Mouse (Mus musculus) left cerebral cortex, postnatal 36 days (tissue): ENCODE measurements around the gene Plcb1. TPM values are rescaled to one million over a fixed set of nuclear protein-coding genes. Genes with fewer than 3 reads are reported as not detected.

Experiments used
- DNase-seq, 2 experiments: peaks; one replicate each; pipeline ENCODE4 v3.0.0; 2021 to 2022; ENCODE audit warnings: low spot score in 2 of 2, mixed read lengths in 1 of 2
- intact Hi-C: fragments of 180-260 bp; cut with DNase I; formaldehyde crosslinking; loops from one replicate; pipeline ENCODE4 v1.15.1; 2025
- total RNA-seq, 2 experiments: library from RNA; stranded (reverse); gene quantifications; 2 replicates each; pipeline ENCODE4 v1.2.3; 2021

Gene Plcb1
- total RNA-seq = 100 to 1,000 TPM; 186 to 196 TPM

DNA sequence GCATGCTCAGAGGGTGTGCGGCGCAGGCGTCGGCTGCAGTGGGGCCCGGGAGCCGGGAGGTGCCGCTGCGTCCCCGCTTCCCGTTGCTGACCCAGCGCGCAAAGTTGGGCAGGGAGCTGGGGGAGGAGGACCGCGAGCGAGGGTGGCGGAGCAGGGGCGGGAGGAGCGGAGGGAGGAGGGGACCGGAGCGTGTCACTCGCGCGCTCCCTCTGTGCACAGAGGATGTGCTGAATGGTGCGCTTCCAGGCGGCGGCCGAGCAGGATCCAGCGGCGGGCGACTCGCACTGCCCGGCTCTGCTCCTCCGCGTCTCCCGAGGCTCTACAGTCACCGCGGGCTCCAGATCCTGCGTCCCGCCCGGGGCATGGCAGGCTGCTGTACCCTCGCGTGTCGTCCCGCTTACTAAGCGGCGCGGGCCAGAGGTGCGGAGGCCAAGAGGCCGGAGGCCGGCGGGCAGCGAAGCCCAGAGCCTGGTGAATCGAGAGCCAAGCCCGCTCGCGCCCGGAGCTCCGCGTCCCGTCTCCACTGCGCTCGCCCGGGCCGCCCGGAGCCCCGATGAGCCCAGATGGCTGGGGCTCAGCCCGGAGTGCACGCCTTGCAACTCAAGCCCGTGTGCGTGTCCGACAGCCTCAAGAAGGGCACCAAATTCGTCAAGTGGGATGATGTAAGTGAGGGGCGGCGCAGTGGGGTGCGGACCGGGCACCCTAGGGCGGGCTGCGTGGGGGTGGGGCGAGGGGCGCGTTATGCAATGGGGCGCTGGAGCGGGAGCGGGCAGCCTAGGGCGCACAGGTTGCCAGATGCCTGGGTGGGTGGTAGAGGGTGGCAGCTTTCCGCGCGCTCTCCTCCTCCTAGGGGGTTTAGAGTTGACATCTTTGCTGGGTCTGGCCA lies at the start of gene Plcb1:
Plcb1 (plus strand) TSS at position 98 of the 886 bp plus-strand sequence.
- peak; percentile 89 to 90 for DNase-seq
- intact Hi-C loops = loop anchor here (2.0 to 5.0 kb wide), 4 partner anchors 61 to 539 kb away; no protein-coding TSS in a partner anchor

DNA sequence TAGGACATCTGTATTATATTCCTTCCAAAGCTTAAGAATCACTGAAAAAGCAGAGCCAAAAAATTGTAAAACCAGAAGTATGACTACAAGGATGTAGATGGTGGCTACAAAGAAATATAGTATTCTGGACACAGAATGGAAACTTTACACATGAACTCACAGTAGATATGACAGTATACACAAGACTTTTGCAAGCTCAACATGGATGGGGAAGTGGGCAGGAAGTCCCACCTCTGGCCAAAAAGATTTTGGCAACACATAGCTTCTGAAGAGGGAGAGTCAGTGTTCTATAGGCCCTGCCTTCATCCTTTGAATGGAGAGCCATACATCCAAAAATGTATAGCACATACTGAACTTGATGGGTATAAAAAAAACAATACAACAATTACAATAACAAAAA lies 30.3 kb upstream of the Plcb1 start:
- intact Hi-C loops = no loop called here
- DNase-seq = no peak

DNA sequence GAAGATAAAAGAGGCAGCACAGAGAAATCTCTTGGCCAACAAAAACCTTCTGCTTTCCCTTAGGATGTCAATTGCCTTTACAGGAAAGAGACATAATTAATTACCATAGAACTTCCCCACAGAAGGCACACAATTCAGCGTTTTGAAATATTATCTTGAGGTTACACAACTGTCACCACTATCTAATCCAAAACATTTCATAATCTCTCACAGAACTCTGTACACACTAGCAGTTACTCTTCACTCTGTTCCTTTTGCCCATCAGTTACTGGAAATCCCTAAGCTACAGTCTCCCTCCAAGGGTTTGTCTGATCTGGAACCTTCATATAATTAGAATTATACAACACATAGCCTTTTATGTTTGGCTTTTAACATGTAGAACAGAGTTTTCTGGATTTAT lies 29.8 kb upstream of the Plcb1 start:
- DNase-seq = no peak
- intact Hi-C loops = no loop called here

DNA sequence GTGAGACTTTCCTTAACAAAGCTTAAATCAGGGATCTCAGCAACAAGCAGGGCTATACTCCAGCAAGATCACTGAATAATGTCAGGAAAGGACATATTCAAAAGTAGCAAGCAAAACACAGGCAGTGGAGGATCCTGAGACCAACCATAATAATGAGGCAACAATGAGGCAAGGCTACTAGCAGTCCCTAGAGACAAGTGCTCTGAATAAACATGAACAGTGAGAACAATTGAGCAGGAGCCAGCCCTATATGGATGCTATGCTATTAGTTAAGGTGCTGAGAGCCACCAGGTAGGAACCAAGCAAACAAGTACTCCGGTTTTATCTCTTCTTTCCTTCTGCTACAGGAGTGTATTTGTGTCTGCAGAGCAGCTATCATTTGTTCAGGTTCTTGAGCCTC lies 24.8 kb upstream of the Plcb1 start:
- no peak for DNase-seq
- intact Hi-C loops = no loop called here

DNA sequence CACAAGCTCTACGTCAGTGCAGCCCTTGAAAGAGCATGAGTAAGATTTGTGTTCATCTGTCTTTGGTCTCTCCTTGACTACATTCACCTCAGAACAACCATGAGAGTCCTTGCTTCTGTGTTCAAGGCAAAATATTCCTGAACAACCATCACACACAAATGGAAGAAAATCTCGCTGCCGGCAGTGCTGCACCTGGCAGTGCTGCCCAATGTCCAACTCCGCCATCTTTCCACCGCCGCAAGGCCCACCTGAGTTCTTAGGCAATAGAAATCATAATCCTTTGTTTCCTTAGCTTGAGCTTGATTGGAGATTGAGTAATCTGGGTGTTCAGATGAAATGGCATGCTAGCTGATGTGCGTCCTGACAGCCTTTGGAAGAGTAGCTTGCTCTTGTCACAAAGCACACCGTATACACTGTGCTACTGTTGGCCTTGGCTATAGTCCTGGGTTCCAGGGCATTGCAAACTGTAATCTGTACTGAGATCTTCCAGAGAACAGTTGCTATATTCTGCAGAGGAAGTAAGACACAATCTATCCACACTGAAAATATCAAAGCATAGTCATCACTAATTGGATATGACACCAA lies 22.4 kb upstream of the Plcb1 start:
- intact Hi-C loops = no loop called here
- DNase-seq = no peak

DNA sequence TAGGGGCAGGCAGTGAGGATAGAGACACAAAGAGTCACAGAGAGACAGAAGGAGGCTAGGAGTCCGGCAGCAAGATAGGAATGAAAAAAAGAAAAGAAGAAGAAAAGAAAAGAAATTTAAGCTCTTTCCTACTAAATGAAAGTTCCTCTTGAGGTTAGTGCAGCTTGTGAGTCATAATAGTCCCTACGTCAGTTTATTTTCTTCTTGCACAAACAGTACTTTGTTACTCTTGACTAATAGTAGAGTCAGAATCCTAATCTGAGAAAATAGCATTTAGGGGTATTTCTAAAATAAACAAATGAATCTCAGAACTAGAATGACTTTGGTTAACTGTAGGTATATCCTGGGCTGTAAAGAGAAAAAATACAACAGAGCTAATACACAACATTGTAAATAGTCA lies 21.4 kb upstream of the Plcb1 start:
- DNase-seq = no peak
- intact Hi-C loops = no loop called here

DNA sequence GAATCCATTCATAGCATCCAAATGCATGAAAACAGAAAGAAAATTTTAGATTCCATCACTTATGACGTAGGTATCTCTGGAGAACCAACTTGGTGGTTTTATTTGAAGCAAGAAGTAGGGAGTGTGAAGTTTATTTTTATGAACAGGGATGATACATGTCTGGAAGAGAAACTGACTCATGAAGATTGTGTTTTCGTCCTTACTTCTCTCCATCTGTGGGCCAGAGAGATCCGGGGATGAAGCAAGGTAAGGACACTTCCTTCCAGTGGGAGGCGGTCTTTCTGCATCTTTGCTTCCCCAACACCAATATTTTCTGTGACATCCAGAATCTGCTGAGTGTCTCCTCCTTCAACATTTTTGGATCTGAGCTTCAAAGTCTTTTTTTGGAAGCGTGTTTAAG lies 6.0 kb upstream of the Plcb1 start:
- peak; percentile 54 to 65 for DNase-seq
- intact Hi-C loops = loop anchor here (5.0 kb wide), 1 partner anchor 98 kb away; no protein-coding TSS in a partner anchor

DNA sequence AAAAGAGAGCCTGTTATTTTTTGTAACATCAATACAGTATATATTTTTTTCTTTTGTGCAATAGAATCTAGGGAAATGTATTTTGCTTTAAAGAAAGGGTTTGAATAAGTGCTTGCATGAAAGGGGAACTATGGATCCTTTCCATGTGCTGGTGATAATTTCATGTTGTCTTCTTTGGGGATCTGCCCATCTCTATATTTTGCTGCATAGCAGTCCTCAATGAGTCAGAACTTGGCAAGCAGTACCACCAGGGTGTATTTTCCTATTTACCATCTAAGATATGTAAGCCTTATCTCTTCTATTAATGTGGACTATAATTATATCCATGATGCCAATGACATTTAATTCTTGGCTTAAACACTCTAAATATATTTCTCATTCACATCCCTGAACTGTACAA lies 5.6 kb upstream of the Plcb1 start:
- intact Hi-C loops = loop anchor here (5.0 kb wide), 1 partner anchor 98 kb away; no protein-coding TSS in a partner anchor
- DNase-seq = no peak

DNA sequence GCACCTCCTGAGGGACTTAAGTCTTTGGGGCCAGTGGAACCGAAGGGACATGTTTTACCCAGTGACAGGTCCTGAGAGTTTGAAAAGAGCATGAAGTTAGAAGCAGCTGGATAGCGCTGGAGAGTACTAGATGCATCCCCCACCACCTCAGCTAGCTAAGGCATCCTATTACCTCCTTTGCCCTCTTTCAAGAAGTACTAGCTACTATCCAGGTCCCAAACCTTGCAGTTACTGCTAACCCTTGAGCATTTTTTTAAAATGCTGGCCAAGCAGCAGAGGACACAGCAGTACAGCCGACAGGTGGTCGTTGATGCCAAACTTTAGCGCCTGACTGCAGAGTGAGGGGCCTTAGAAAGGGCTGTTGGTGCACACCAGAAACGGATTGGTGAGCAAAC lies 986 bp downstream of the Plcb1 start:
- intact Hi-C loops = loop anchor here (2.0 to 5.0 kb wide), 4 partner anchors 60 to 538 kb away; no protein-coding TSS in a partner anchor
- no peak for DNase-seq

DNA sequence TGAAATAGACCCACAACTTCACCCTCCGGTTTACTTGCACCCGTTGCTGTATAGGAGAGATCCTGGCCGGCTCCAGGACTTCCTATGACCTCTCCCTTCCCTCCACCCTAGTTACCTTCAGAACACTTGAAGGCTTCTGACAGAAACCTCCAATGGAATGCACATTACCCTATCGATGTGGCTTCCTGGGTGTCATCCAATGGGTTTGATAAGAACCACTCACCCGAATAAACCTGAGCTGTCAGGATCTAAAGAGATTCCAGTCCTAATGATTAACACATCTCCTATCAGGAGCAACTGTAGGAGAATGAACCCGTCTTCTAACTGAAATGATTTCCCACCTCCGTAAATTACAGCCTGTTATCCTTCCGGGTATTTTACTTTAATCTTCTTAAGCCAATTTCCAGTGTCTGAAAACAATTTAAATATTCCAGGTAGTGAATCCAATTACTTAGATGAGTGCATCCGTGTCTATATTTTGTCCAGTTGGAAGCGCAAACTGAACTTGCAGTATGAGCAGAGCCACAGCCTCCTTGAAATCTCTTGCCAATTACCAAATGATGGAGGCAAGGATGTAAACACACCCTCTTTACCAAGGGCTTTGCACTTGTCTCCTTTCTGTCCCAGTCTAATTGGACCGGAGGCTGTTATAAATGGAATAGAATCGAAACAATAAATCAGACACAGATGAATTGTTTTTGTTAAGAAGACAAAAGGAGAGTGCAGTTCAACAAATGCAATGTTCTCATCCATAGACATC lies 1.6 kb downstream of the Plcb1 start:
- DNase-seq = no peak
- intact Hi-C loops = loop anchor here (2.0 to 5.0 kb wide), 4 partner anchors 60 to 537 kb away; no protein-coding TSS in a partner anchor

DNA sequence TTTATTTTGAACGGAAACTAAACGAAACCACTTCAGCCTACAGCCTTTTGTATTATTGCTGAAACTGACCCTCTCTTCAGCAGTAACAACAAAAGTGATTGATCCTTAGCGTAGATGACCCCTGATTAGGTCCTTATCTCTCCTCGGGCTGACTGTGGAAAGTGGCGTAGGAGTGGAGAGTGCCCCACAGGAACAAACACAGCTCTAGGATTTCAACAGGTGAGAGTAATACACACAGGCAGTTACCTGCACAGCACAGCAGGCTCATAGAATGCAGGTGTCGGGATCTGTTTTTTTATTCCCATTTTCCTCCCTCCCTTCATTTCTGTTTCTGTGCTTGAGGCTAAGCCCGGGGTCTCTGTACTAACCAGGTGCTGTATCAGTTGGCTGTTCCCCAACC lies 7.1 kb downstream of the Plcb1 start:
- DNase-seq = no peak
- intact Hi-C loops = no loop called here

DNA sequence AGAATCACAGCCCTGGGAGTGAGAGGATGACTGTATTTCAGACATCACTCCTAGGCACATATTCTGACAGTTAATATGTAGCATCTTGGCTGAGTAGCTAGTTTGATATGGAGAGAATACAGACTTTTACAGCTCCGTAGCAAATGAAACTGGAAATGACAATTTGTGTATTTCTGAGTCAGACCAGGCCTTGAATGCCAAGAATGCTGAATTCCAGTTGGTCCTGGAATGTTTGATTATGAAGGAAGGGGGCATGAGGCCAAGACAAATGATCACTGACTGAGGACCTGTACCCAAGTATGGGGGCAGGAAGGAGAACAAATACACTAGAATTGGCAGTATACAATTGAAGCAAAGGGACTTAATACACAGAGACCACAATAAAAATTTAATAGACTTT lies 14.4 kb downstream of the Plcb1 start:
- intact Hi-C loops = no loop called here
- DNase-seq = no peak

DNA sequence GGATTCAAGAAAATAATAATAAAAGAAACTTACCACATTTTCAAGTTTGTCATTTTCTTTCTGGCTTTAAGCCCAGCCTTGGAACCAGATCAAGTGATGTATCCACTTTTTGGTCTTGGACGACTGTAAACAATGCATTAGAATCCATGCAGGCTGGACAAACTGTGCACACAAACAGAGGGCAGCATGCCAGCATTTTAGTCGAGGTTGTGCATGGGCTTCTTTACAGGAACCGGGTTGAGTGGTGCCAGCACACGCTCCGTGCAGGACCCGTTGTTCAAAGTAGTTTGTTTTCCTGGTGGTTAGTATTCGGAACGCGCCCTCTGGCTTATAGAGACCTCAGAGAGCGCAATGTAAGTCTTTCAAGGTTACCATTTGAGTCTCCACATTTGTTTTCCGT lies 30.5 kb downstream of the Plcb1 start:
- intact Hi-C loops = no loop called here
- DNase-seq = no peak

DNA sequence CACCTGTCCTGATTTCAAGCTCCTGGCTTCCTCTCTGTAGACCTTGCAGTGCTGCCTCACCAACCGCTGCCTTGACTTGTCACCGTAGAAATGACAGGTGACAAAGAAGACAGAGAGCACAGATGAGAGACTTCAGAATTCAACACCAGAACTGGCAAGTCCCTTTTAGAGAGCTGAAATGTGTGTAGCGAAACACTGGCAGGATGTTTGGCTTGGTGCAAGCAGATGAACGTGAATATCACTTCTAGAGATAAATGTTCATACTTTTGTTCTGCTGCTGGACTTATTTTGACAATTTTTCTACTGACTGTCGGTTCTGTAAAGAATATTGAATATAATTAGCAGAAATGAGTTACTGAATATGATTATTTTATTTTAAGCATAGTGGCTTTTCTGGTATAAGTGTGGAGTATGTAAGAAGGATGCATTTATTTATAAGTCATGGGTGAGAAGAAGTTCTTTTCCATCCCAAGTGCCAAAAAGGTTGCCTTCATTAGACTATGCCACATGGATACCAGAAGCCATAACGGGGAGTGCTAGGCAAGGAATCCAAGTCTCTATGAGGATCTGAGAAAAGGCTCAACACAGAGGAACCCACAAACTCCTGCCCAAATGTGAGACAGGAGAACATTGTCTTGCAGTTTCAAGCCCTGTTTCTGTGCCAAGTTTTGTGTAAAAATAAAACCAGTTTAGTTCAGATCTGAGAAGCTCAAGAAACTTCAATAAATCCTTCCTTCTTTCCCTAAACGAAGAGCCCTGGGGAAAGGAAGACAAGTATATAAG lies 31.4 kb downstream of the Plcb1 start:
- DNase-seq = peak in 1 of 2 experiments; percentile 27
- intact Hi-C loops = no loop called here

DNA sequence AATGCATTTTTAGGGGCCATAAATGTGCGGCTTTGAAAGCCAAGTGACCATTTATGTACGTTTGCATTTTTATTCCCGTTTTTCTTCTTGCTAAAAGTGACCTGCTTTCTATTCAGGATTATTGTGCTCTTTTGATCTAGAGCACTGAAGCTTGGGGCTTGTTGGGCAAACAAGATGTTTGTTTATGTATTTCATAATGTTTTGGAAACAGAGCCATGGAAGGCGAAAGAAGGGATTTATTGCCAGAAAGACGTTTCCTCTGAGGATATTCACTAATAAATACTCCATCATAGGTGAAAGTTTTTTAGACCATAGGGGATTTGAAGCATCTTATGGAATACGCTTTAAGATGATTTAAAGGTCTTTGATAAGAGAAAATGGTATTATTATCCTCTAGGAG lies 35.3 kb downstream of the Plcb1 start:
- intact Hi-C loops = no loop called here
- no peak for DNase-seq

DNA sequence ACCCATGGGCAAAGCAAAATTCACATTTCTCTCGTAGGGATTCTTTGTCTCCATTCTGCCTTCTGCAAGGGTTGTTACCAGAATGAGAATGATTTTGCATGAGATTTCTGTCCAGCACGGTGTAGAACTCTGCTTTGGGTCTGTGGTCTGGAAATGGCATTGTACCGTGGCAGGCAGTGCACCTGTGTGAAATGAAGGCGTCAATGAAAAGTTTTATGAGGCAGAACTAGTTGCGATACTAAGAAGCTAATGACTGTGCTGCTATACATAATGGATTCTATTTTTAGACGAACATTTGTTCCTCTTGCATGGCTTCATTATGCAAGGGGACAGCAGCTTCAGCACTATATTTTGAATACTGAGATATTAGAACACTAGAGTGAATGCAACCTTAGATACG lies 39.8 kb downstream of the Plcb1 start:
- intact Hi-C loops = no loop called here
- DNase-seq = no peak

DNA sequence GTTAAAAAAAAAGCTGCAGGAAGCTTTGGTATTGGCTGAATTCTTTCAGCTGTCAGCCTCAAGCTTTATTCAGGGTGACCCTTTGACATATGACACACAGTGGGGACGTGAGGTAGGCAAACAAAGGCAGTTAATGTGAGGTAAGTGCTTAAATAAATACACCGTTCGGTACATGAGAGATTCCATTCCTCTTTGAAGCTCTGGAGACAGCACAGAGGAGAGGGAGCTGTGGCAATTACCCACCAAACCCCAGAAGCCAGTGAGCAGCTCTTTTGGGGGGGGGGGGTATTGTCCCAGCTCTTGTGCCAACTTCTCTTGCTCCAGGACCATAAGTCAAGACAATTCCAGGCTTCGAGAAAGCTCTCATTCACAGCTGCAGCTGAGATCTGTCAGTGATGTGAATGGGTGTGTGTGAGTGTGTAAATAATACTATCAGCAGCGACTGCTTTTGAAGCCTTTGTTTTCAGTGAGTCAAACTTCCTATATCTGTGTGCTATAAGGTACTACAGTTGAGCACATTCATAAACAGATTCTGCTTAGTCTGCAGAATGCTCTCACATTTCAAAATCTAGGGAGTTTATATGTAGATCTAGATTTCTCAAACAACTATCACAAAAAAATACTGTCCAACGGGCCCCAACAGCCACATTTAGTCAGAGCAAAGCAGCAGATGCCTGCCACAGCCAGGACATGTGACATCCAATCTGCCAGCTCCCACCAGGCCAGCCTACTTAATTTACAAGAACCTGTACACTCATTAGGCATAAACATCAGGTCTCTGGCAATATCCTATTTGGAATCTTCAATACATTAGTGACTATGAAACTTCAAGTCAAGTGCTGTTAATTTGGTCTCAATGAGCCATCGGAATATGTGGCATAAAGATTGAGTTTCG lies 40.5 kb downstream of the Plcb1 start:
- intact Hi-C loops = no loop called here

DNA sequence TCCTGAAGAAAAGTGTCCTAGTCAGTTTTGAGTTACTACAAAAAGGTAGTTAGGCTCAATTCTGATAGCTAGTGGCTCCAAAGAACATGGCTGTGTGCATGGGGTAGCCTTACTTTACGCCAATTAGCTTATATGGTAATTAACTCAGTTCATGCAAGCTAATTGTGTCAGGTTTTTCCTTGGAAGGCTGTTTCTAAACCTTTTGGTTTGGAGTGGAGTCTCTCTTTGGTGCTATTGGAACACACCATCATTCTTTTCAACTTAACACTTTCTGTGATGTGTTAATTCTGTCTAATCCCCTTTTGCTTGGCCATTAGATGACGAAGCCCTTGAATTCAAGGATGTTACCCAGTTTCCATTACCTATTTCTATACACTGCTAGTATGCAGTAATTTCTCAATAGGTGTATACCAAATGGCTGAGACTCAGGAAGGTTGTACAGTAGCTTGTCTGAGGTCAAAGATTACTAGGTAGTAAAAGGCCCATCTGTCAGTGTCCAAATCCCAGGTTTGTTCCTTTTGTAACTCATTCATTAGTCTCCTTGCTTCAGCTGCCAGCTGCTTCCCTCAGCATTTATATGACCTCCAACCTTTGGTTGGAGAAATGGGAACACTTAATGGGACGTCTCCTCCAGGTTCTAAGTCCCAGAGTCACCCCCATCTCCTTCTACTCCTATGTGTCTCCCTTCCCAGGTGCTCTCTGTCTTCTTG lies 42.1 kb downstream of the Plcb1 start:
- intact Hi-C loops = no loop called here
- DNase-seq = no peak

More for the DNA sequence above, 40.5 kb downstream of the Plcb1 start:
- DNase-seq = no peak
